Mouse (Mus musculus) midbrain, embryonic 12.5 days (tissue): ENCODE measurements at regions not wholly inside any gene's neighbourhood (a gene's known extent, or its start where the extent isn't known, plus 50 kb on each side); places are given as distances from the start of the nearest gene placed in this dataset.
A peak's percentile ranks its signal among the peaks of the same experiment; 100 is the strongest.

Experiments used
- ATAC-seq: fragments of 200-750 bp; cut with Nextera tagmentation; 2 replicates; pipeline ENCODE4 v1.8.0; 2017; ENCODE audit warnings: low read depth, moderate TSS enrichment, moderate library complexity; ENCODE audit not compliant: low FRiP score
- H3K27ac ChIP-seq: fragments of 300-500 bp; sonication (generic); replicated peaks from 2 replicates; pipeline ENCODE4 v1.5.1; 2016; ENCODE audit warnings: mild to moderate bottlenecking
- H3K27me3 ChIP-seq: fragments of 300-500 bp; sonication (generic); 2 replicates; pipeline ENCODE4 v1.6.1; 2016; ENCODE audit warnings: mild to moderate bottlenecking
- H3K36me3 ChIP-seq: fragments of 300-500 bp; sonication (generic); 2 replicates; pipeline ENCODE4 v1.6.1; 2016
- H3K4me1 ChIP-seq: fragments of 300-500 bp; sonication (generic); 2 replicates; pipeline ENCODE4 v1.6.1; 2016
- H3K4me2 ChIP-seq: fragments of 300-500 bp; sonication (generic); replicated peaks from 2 replicates; pipeline ENCODE4 v1.6.1; 2016; ENCODE audit warnings: mild to moderate bottlenecking, moderate library complexity
- H3K4me3 ChIP-seq: fragments of 300-500 bp; sonication (generic); 2 replicates; pipeline ENCODE4 v1.5.1; 2016; ENCODE audit warnings: mild to moderate bottlenecking
- H3K9ac ChIP-seq: fragments of 300-500 bp; sonication (generic); replicated peaks from 2 replicates; pipeline ENCODE4 v1.6.1; 2016; ENCODE audit warnings: mild to moderate bottlenecking, moderate library complexity
- H3K9me3 ChIP-seq: fragments of 300-500 bp; sonication (generic); 2 replicates; pipeline ENCODE4 v1.6.1; 2016; ENCODE audit warnings: mild to moderate bottlenecking
- WGBS: fragments of 180-500 bp; shearing (Covaris S2); methylation state at CpG from one replicate; pipeline ENCODE4 v1.1.7; 2016; 5-methylcytosine and 5-hydroxymethylcytosine counted together

DNA sequence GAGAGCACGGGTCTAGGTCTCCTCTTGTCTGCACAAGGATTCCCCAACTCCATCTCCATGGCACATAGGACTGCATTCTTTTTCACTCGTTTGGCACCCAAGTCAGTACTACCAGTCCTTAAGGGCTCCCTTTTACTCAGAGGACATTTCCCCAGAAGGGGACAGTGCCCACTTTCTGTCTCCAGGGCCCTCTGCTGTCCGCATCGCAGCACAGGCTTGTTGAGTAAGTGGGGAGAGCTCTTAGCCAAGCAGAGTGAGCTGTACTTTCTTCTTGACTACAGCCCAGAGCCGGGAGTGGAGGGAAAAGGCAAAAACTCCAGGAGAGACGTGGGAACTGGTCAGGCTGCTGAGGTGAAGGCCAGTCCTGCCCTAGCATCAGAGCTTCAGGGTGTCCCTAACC lies 69.5 kb upstream of the Agap1 start:
- Histone ChIP-seq H3K9me3 (no peaks in the 10 kb centered on the region), H3K4me1 (no peaks in the 10 kb centered on the region), H3K4me2 (no peak overlapping the region), H3K4me3 (no peak overlapping the region), H3K27me3 (0 out of 2 replicates have a peak, but pooled peaks cover 13% of the 10 kb centered on the region), H3K36me3 (no peaks in the 10 kb centered on the region), H3K27ac (no peak overlapping the region), H3K9ac (no peak overlapping the region)
- no peak for ATAC-seq
- WGBS, result 68% methylated on average over 6 of the region's 6 CpGs

DNA sequence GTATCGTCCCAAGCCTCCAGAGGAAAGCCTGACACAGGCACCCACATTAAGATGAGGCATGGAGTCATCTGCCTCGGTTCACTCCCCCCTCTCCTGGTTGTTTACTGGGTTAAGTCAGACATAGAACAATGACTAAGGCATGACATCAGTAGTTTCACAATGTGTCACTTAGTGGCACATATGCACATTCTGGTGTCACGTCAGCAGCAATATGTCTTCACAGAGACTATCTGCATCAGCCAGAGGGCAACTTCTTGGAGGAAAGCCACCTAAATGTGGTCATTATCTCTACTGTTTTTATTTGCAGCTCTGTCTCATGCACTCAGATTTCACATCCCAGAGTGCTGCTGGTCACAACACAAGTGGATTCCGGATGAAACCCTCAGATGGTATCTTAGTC lies 61.9 kb upstream of the Agap1 start:
- Histone ChIP-seq H3K4me2 (no peak overlapping the region), H3K36me3 (no peaks in the 10 kb centered on the region), H3K9me3 (no peaks in the 10 kb centered on the region), H3K9ac (no peak overlapping the region), H3K4me3 (no peak overlapping the region), H3K27ac (no peak overlapping the region), H3K4me1 (no peaks in the 10 kb centered on the region), H3K27me3 (peaks cover 39% of the 10 kb centered on the region)
- no peak for ATAC-seq
- WGBS, result 89% methylated on average over 4 of the region's 4 CpGs

DNA sequence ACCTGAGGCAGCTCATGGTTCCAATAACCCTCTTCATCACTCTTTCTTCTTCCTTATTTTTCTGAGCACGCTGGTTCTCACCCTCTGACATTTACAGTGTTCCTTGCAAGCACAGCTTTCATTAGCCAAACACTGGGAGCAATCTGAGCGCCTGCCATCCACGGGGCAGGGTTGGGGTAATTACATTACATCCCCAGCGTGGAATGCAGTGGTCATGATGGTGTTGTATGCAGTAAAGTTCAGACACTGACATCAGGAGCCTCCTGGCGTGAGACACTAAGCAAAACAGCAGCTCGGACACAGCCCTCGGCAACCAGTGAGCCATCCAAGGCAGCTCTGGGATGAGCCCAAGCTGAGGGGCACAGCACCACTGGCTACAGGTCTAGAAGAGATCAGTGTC lies 60.1 kb upstream of the Agap1 start:
- 45% methylated on average over 7 of the region's 7 CpGs for WGBS
- Histone ChIP-seq H3K9ac (no peak overlapping the region), H3K4me1 (no peaks in the 10 kb centered on the region), H3K36me3 (no peaks in the 10 kb centered on the region), H3K4me3 (no peak overlapping the region), H3K4me2 (no peak overlapping the region), H3K27ac (no peak overlapping the region), H3K27me3 (peaks cover 47% of the 10 kb centered on the region), H3K9me3 (no peaks in the 10 kb centered on the region)
- no peak for ATAC-seq

DNA sequence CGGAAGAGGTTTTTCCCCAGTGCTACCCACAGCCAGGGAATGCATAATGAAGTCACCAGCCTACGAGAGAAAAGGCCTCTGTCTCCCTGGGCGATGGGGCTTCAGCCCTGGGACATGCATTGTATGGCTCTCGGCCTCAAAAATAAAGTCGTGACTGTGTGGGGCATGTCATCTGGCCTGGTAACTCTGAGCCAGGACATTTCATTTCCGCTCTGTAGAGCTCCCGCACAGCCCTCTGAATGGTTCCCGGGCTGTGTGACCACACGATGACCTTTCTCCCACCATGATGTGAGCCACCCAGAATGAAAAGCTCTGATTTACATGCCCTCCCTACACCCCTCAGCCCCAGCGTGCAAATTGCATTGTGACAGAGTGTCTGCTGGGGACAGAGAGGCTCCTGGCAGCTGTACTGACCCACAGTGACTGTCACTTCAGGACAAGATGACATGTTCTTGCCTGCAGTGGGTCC lies 53.8 kb upstream of the Agap1 start:
- Histone ChIP-seq H3K4me3 (no peak overlapping the region), H3K36me3 (no peaks in the 10 kb centered on the region), H3K4me2 (no peak overlapping the region), H3K27ac (peak overlapping the region; percentile 7; the same call in 1 of the 2 replicates), H3K4me1 (peaks cover 9% of the 10 kb centered on the region), H3K9me3 (peaks cover 5% of the 10 kb centered on the region; the same call in 1 of the 2 replicates), H3K27me3 (peaks cover 67% of the 10 kb centered on the region), H3K9ac (no peak overlapping the region)
- 11% methylated on average over 10 of the region's 10 CpGs for WGBS
- ATAC-seq, result peak; percentile 83

DNA sequence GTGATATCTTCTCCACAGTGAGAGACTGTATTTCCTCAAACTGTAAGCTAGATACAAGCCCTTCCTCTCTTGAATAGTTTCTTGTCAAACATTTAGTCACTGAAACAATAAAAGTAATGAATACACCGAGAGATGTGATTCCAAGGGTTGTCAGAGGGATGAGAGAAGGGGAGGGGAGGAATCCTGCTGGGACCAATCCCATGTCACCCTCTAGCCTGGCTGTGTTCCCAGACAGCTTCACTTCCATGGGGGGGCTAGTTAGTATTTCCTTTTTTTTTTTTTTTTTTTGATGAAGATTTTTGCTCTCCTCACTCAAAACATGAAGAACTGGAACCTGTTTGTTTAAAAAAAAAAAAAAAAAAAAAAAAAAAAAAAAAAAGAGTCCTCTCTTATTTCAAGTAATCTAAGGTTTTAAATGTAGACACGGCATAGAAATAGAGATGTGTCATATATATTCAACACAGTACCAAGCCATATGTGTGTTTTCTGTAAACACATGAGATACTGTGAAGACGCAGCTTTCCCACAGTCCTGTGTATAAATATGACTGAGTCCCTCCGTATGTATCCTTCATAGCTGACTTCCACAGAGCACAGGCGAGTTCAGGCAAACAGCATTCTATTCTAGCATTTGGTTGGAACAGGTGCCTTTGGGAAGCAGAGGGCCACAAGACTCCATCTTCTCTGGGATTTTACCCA lies 51.9 kb upstream of the Agap1 start:
- Histone ChIP-seq H3K9me3 (peaks cover 5% of the 10 kb centered on the region; the same call in 1 of the 2 replicates), H3K27me3 (peaks cover 56% of the 10 kb centered on the region), H3K27ac (no peak overlapping the region), H3K4me2 (no peak overlapping the region), H3K4me1 (peaks cover 9% of the 10 kb centered on the region), H3K4me3 (no peak overlapping the region), H3K9ac (no peak overlapping the region), H3K36me3 (no peaks in the 10 kb centered on the region)
- ATAC-seq, result no peak
- WGBS, result 82% methylated on average over 5 of the region's 5 CpGs

DNA sequence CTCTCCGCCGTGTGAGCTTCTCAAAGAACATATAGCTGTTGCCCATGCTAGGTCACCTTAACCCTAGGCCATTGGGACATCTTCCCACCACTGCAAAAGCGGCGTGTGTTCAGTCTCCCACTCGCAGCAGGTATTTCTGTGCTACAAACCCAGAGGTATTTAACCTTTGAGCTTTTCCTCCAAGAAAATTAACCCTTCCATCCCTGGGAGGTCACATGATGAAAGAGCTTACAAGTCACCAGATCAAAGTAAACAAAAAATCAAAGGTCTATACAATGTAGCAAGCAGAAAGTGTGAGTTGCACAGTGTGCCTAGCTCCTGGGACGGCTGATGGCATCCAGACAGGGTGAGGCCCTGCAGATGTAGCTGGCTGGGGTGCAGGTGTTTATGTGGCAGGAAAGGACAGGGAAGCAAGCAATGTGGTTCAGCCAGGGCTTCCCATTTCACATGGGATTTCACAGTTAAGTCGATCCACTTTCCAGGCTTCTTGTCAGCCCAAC lies 51.0 kb upstream of the Agap1 start:
- H3K9ac ChIP-seq, result no peak overlapping the region
- no peak overlapping the region for H3K27ac ChIP-seq
- peaks cover 9% of the 10 kb centered on the region for H3K4me1 ChIP-seq
- no peak for ATAC-seq
- no peak overlapping the region for H3K4me2 ChIP-seq
- no peak overlapping the region for H3K4me3 ChIP-seq
- H3K9me3 ChIP-seq, result peaks cover 5% of the 10 kb centered on the region; the same call in 1 of the 2 replicates
- WGBS, result 77% methylated on average over 7 of the region's 7 CpGs
- no peaks in the 10 kb centered on the region for H3K36me3 ChIP-seq
- peaks cover 51% of the 10 kb centered on the region for H3K27me3 ChIP-seq
